Mouse (Mus musculus) heart, adult 2 months (tissue): Measurements from ENCODE around the gene Cacng6.

ENCODE experiments used
- CTCF ChIP-seq: fragments of 200-600 bp; IDR thresholded peaks from 2 replicates; pipeline ENCODE4 v1.8.1; 2022; ENCODE audit warnings: antibody characterized with exemption, mild to moderate bottlenecking, moderate library complexity
- EP300 ChIP-seq: fragments of 200-500 bp; IDR thresholded peaks from 2 replicates; pipeline ENCODE4 v1.6.1; 2011; ENCODE audit warnings: low read depth, low read length, control low read depth; ENCODE audit not compliant: insufficient read depth

DNA sequence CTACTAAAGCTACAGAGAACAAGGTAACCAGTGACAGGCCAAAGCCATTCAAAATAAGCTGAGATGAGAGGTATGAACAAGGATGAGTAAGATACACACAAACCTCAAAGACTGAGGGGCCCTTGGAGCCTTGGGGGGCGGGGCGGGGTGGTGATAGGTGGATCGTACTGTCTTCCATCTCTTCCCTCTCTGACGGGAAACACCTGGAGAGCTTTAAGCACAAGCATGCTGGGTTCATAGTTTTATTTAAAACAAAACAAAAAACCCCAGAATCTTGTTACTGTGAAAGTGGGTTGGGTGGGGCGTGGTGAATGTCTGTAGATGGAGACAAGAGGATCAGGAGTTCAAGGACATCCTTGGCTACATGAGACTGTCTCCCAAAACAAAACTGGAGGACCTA, 3.5 kb upstream of the Cacng6 start:
- no peak for TF ChIP-seq CTCF
- no peak for TF ChIP-seq EP300
